Mouse (Mus musculus) G1E (cell line): ENCODE measurements around the gene Lsm2.

Source experiments
- CTCF ChIP-seq: IDR thresholded peaks from 2 replicates; pipeline ENCODE4 v1.5.1; 2012; ENCODE audit warnings: low read depth, low read length, inconsistent platforms, mixed read lengths
- GATA1 ChIP-seq: IDR thresholded peaks from 2 replicates; pipeline ENCODE4 v1.6.1; 2012; ENCODE audit warnings: borderline replicate concordance, low read length, inconsistent platforms, mixed read lengths
- POLR2AphosphoS5 ChIP-seq: IDR thresholded peaks from 2 replicates; pipeline ENCODE4 v1.6.1; 2012; ENCODE audit warnings: low read depth, low read length, inconsistent platforms; ENCODE audit not compliant: insufficient replicate concordance
- TAL1 ChIP-seq: conservative IDR thresholded peaks from 2 replicates; pipeline ENCODE4 v1.6.1; 2012; ENCODE audit warnings: low read depth, low read length, inconsistent platforms, mixed read lengths

- no peak for TF ChIP-seq CTCF
- TF ChIP-seq POLR2AphosphoS5 = no peak
- TF ChIP-seq TAL1 = no peak
- no peak for TF ChIP-seq GATA1
These were observed 38.2 kb downstream of the Lsm2 start for GRCm38 (mm10) chr17:35019894-35020293.
